Mouse (Mus musculus): Measurements from ENCODE around the gene Vmn2r76.
"Not testable (repeated sequence)": the region's sequence is repeated elsewhere in the genome, so short reads cannot be mapped to it uniquely, and the experiment has no call there.

Gene Vmn2r76

GRCm38 (mm10) chr7:86246208-86246607, at the start of gene Vmn2r76:
Gene Vmn2r76, minus strand, starts transcription at chr7:86246308.
- DNase-seq: no peak

DNA sequence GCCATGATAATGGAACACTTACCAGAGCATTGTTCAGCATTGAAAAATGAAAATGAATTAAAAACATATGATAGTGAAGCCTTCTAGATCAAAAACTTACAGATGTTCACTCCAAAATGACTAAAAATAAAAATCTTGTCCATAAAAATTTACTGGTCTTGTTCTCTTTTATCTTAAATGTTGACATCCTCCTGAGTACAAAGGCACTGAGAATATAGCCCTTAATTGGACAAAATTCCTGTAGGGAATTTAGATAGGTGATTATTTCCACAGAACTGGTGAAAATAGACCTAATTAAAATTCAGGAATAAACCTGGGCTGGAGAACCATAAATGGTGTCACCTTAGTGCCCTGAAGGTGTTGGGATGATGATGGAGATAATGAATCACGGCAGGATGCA, 31.0 kb upstream of the Vmn2r76 start, which contains the start of gene Olfr310:
Olfr310 (minus strand) TSS at position 101 of the 400 bp plus-strand sequence.
- no peak for DNase-seq

GRCm38 (mm10) chr7:86211345-86211744, 34.8 kb downstream of the Vmn2r76 start:
- DNase-seq: peak; percentile 8

GRCm38 (mm10) chr7:86171678-86172077, 74.4 kb downstream of the Vmn2r76 start, which contains the start of gene Vmn2r75:
Gene Vmn2r75, minus strand, starts transcription at chr7:86171778.
- DNase-seq: not testable (repeated sequence)
